Mouse (Mus musculus) adrenal gland, adult (tissue): Measurements from ENCODE around the gene Pigh.

Experiments used
- DNase-seq, 2 experiments: peaks; one replicate each; pipeline ENCODE4 v3.0.0; 2022 to 2023; ENCODE audit warnings: low spot score in 1 of 2; ENCODE audit not compliant: inconsistent age in 2 of 2

The Pigh gene

DNA sequence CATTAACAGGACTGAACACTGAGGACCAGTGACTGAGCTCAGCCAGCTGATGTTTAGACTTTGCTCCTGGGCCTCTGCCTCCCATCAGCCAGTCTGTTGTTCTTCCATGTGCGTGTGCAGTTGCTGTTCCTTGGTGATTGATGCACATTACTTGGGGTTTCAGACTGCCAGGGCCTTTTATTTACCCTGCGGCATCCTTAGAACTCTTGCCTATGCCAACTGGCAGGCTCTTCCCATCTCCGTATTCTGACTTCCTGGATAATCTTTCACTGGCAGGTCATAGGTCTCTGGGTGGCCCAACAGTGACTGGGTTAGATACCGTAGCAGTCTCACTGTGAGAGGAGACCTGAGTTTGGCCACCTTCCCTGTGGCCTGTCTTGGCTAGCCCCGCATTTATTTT lies 21.9 kb downstream of the Pigh start:
- DNase-seq, result no peak

DNA sequence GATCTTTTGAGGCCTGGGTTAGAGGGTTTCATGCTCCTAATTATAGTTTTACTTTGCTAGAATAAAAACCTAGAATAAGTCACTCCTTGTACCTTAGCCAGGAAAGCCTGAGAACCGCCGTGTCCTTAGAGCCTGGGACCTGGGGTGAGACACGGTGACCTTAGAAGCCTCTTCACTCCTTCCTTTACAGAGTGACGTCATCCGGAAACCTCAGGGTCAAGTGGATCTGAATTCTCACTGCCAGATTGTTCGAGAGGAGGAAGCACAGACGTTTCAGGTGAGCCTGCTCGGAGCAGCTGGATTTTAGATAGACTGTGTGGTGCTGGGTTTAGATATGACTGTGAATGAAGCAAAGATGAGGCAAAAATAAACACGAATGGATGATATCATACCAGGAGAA lies 23.0 kb downstream of the Pigh start:
- DNase-seq, result no peak

DNA sequence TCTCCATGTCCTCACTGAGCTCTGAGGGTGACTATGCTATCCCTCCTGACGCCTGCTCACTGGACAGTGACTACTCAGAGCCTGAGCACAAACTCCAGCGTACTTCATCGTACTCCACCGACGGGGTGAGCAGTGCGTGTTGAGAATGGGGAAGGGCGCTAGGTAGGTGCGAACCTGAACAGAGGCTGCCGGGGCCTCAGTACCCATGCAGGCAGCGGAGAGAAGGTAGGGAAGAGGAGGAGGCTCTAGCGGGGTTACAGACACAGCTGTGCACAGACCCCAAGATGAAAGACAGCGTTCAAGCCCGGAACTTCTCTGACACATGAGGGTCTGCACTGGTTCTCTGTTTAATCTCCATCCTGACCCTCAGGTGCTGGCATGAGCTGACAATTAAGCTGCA lies 25.0 kb downstream of the Pigh start:
- no peak for DNase-seq

DNA sequence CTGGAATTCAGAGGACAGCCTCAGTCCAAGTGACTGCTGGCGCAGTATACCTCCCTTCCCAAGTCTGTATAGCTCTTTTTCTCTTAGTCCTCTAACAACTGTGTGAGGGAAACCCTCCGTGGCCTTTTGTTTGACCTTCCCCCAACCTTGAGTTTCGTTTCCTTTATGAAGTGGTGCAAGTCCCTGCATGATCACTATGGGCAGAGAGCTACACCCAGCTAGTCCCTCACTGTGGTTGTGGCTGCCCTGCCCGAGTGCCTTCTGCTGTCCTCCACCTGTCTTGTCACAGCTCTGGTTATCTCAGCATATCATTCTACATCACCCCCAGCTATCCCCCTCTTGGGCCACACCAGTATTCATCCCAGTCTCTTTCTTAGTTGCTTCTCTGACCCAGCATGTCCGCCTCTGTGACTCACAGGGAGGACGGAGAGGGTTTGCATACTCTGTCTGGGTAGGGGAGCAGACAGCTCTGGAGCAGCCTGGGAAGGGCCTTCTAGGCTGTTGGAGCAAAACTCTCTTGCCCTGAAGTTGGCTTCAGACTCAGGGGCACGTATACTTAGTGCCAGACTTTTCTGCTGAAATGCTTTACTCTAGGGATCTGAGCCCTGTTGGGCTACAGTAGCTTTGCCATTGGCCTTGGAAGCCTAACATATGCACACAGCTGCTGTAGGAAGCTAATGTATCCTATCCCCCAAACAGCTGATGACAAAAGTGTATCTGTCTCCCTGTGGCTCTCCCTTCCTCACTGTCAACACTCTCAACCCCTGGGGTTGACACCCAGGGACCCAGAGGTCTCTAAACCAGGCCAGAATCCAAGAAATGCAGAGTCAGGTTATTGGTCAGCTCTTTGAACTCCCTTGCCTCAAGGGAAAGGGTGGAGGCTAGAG lies 28.4 kb downstream of the Pigh start:
- DNase-seq, result no peak

DNA sequence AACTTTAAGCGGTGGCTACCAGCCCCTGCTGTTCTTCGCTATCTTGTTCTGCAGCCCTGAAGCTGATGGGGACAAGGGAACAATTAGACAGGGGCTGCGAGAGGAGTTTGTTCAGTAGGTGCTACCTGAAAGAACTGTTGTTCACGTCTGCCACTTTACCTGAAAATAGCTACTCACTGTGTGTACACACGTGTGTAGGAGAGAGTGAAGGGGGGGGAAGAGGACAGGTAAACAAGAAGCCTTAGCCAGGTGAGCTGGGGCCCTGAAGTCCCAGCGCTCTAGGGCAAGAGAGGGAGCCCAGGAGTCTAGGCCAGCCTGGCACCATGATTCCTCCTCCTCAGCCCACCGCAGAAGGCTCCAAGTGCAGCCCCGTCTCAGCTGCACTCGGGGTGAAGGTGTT lies 29.3 kb downstream of the Pigh start:
- no peak for DNase-seq

DNA sequence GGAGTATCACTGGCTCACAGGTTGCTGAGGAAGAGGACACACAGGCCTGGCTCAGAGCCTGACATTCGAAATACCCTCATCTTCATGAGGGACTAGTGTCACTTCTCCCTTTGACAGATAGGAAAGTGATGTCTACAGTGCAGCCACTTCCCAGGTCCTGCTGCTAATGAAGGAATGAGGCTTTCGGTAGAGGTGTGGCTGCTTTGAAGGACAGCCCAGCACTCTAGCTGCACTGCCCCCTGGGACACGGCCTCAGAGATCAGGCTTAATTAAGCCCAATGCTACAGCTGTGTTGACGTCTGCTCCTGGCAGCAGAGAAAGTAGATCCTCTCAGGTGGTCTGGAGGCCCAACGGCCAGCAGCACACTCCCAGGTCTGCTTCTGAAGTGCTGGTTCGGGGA lies 29.9 kb downstream of the Pigh start:
- DNase-seq, result no peak

DNA sequence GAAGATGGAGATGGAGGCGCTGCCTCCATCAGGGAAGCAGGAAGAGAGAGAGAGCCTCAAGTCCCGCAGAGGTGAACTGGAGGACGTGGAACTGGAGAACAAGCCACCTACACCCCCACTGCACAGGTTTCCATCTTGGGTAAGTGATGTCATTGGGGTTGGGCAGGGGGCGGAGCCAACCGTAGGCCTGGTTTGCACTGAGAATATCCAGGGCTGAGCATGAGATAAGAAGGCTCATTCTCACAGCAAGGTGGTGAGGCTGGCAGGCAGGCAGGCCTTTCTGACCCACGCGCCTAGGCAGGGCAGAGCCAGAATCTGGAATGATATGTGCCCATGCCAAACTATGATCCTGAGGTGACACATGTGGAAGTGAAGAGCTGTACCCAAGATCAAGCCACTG lies 34.2 kb downstream of the Pigh start:
- DNase-seq, result no peak

DNA sequence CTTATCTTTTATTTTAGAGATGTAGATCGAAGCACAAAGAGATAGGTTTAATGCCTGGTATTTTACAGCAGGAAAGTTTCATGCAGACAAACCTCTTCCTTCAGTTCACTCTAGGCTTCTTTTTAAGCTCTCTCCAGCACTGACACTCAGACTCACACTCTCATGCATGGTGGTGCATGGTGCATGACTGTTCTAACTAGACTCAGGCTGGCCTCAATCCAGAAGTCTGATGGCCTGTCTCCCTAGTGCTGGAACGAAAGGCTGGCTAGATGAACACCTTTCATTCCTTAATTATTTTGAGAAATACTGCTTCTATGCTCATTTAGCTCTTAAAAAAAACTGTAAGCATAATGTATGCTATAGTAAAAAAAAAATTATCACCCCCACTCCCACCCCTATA lies 37.4 kb downstream of the Pigh start:
- no peak for DNase-seq

DNA sequence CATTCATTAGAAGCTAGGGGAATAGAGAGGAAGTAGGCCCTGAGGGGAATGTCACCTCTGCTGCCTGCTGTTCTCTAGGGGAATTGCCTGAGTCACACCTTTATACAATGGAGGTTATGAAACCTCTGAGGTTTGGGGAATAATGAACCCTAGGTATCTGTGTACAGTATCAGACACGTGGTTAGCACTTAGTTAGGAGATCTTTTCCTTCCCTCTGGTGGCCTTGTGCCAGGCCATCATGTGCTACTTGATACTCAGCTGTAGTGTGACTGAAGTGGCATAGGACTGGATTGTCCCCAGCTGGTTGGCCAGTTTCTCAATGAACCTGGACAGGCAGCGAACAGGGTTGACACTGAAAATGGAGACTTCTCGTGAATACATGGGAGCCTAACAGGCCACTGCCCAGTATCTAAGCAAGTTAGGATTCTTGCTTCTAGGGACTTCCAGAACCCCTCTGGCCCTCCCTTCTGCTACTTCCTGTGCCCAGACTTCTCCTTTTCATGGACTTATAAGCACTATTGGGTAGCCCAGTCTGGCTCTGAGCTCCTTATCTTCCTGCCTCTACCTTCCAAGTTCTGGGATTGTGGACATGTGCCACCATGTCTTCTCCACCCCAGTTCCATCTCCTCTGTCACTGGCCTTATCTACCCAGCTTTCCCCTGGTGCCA lies 38.8 kb downstream of the Pigh start:
- DNase-seq, result no peak

DNA sequence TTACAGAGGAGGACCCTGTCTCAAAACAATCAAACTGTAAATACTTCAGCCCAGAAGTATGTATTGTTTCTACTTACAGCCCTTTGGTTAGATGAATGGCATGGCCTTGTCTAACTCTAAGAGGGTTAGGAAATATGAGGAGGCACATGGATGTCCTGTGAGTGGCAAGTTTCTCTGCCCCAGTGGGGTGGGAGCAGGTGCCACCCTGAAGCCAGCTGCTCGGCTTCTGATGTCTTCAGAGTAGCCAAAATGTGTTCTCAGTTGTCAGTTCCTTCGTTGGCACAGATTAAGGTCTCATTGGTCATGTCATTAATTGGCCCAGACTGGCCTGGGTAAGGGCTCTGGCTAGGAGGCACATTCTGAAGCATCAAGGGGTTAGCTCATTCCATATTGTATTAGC lies 39.6 kb downstream of the Pigh start:
- DNase-seq, result no peak

DNA sequence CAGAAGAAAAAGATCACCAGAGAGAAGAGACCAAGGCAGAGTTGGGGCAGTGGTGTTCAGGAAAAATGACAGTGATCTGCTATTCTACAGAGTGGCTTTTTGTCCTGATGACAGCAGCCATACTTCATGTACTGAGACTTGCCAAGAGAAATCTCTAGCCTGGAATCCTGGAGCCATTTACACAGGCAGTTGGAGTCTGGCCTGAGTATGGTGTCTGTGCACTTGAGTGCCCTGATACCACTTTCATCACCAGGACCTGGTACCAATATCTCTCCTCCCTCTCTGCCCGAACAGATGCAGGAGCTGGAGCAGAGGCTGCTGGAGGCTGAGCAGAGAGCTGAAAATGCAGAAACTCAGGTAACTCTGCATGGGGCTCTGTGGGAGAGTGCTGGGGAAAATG lies 40.6 kb downstream of the Pigh start:
- no peak for DNase-seq

DNA sequence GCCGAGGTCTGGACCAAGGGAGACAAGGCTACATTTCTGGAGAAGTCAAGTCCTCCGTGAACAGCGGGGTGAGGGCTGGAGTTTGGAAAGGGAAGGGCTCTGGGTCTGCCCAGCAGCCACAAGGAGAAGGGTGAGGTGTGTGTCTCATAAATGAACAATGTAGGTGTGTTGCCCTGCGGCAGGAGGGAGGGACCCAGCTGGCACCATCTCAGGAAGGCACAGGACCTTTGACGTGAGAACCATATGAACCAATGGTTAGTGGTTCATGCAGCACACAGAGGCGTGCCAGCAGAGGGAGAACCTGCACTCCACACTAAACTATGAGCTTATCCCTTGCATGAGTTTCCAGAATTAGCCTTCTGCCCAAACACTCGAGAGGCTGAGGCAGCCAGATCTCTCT lies 42.2 kb downstream of the Pigh start:
- no peak for DNase-seq

DNA sequence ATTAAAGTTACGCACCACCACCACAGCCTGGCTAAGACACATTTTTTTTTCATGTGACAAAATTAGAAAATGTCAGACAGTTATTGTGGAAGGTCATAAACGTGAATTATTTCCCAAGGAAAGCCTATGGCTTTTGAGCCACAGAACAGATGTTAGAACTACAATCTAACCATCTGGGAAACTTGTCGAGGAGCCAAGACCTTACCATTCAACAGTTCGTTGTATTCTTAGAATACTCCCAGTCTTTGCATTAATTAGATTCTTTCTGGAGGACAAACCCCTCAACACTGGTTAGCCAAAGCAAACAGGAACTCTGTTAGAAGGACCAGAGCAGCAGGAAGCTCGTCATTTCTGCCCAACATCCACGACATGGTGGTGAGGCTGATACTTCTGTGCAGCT lies 43.3 kb downstream of the Pigh start:
- no peak for DNase-seq

DNA sequence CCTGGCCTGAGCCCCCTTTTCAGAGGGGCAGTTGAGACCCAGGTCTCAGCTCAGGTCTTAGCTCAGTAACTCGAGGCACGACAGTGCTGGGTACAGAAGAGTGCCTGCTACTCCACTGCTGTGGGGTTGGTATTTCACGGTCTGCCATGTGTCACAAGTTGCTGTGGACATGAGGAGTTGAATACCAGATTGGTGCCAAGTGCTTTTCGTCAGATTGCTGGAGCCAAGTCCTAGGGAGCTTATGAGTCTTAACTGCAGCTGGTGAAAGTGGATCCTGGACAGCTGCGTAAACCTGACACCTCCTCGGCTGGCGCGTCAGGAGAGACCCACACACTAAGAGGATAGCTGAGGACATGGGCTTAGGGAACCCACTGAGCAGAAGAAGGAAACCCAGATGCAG lies 44.8 kb downstream of the Pigh start:
- DNase-seq, result no peak

DNA sequence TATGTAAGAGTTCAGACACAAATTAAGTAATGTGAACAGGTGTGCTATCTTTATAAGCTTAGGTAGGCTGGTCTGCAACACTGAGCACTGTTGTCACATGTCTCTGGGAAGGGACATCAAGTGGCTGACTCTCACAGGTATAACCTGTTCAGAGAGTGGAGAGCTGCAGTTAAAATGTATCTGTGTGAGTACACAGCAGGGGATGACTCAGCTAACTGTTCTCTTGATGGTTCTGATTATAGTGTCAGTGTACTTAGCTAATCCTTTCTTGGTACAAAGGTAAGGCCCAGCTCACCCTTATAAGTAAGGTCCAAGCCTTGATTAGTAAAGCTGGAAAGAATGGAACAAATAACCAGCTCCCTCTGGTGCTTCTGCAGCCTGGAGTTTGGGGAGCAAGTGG lies 48.0 kb downstream of the Pigh start:
- DNase-seq, result no peak

DNA sequence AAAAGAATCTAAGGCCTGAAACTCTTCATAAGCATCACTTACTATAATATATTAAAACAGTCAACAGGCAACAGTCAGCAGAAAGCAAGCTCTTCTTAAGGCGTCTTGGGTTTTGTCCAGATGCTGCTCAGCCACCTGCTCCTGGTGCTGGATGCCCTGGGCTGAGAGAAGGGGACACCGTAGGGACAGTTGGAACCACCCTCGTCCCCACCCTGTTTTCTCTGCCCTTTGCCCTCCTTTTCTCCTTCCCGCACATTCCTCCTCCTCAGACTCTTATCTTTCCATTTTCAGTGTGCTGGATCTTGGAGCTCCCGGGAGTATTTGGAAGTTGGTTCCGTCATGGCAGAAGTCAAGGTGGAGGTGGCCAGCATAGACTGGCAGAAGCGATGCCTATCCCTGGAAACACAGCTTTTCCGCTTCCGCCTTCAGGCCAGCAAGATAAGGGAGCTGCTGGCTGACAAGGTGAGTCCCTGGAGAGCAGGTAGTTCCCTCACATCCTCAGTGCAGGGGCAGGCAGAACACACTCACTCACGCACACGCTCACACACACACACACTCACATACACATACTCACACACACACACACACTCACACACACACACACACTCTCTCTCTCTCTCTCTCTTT lies 49.1 kb downstream of the Pigh start:
- DNase-seq, result no peak

DNA sequence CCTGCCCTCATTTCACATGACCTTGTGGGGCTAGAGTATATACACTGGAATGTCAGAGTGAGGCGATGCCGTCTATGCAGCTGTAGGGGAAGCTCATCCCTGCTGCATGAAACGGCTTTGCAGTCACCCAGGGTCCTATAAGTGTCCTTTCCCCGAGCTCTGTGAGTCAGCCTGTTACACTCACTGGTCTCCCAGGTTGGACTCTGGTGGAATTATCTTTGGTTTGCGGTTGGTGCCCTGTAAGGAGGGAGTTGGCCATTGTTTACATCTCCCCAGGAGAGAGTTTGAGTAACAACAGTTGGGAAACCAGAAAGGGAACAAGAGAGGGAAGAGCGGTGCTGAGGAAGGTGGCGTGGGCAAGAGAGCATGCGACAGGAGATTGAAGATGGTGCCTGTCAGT lies 49.7 kb downstream of the Pigh start:
- no peak for DNase-seq

DNA sequence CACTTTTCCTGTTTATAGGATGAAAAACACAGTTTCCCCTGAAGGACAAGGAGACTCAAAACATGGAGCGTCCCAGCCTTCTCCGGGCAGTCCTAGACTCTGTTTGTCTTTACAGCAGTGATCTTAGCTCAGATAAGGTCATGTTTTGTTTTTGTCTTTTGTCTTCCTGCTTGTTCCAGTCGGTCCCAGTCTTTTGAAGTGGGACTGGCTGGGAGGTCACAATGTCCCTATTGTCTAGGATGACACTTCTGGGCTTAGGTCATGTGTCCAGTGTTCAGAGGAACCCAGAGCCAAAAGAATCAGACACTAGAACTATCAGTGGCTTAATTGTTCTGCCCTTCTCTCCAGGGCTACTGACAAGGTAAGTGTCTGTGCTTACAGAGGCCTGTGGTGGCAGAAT lies 54.1 kb downstream of the Pigh start:
- DNase-seq, result no peak

DNA sequence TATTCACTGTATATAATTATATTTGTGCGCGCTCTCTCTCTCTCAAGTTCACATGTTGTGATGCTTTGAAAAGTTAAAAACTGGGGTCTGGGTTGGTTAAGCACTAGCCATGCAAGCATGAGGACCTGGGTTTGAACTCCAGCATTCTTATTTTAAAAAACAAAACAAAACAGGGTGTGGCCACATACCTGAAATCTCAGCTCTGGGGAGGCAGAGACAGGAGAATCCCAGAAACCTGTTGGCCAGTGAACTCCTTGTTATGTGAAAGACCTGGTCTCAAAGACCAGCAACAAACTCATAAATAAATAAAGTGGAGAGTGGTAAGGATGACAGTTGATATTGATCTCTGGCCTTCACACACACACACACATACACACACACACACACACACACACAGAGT lies 55.1 kb downstream of the Pigh start:
- no peak for DNase-seq
